ENCODE assay signal across 20 mouse cellular contexts in genomic region chr4:47449586-47450522, GRCm38 (mm10). TPM values are rescaled to one million over a fixed set of nuclear protein-coding genes. Genes with fewer than 3 reads are reported as not detected.
DNase-seq lines count a peak whose midpoint lies in the region; ATAC-seq and TF ChIP-seq lines count a peak whose summit lies in the region.
"Had no signal": no experiment of that assay in that cellular context is flagged by ENCODE, and none has a peak within 500 bp of the region (broad histone marks: within the 10 kb centered on the region; RNA-seq: fewer than 3 reads in every experiment).

No protein-coding gene starts in this region.

- 33% methylated on average over 18 of the region's 18 CpGs for WGBS in intestine, embryonic 14.5 days
- 32% methylated on average over 18 of the region's 18 CpGs for WGBS in intestine, embryonic 15.5 days
- 17% methylated on average over 18 of the region's 18 CpGs for WGBS in hindbrain, embryonic 11.5 days
- 20% methylated on average over 18 of the region's 18 CpGs for WGBS in midbrain, embryonic 11.5 days
- 30% methylated on average over 18 of the region's 18 CpGs for WGBS in lung, postnatal 0 days
- 35% methylated on average over 18 of the region's 18 CpGs for WGBS in heart, adult 2 months

- intact Hi-C loops in heart, adult 2 months (cut with DNase I), result no loop called here

- no peaks in the 10 kb centered on the region for H3K27me3 ChIP-seq in intestine, embryonic 14.5 days (replicated peaks; ENCODE audit: control insufficient read depth, insufficient read depth, low read length)
- 0 out of 2 replicates have a peak, but pooled peaks cover 5% of the 10 kb centered on the region for H3K27me3 ChIP-seq in intestine, embryonic 15.5 days (replicated peaks)
- no peaks in the 10 kb centered on the region for H3K27me3 ChIP-seq in CH12.LX (replicated peaks)
- no peaks in the 10 kb centered on the region for H3K27me3 ChIP-seq in hindbrain, embryonic 11.5 days (ENCODE audit: control insufficient read depth, insufficient read depth, low read length)
- H3K27me3 ChIP-seq in midbrain, embryonic 11.5 days (ENCODE audit: control insufficient read depth, insufficient read depth, low read length), result no peaks in the 10 kb centered on the region
- no peaks in the 10 kb centered on the region for H3K27me3 ChIP-seq in lung, postnatal 0 days (replicated peaks; ENCODE audit: insufficient read depth, low read length)
- no peaks in the 10 kb centered on the region for H3K27me3 ChIP-seq in heart, adult 2 months (ENCODE audit: control insufficient read depth, insufficient read depth, low read length)
- H3K27me3 ChIP-seq: embryonic facial prominence, embryonic 13.5 days; stomach, embryonic 15.5 days had no signal

- TF ChIP-seq CTCF in CH12.LX (conservative IDR thresholded peaks at IDR 0.05 in 1 of 2, IDR thresholded peaks at IDR 0.05 in 1 of 2; ENCODE audit: low read depth in 2 of 2, low read length in 2 of 2), result no peak
- TF ChIP-seq CTCF in lung, postnatal 0 days (IDR thresholded peaks at IDR 0.05), result no peak
- no peak for TF ChIP-seq CTCF in heart, adult 2 months (IDR thresholded peaks at IDR 0.05)

- no peak for TF ChIP-seq RAD21 in CH12.LX (IDR thresholded peaks at IDR 0.05; ENCODE audit: low read depth, low read length)

- TF ChIP-seq POLR2A in CH12.LX (IDR thresholded peaks at IDR 0.05; ENCODE audit: low read depth, low read length), result no peak
- no peak for TF ChIP-seq POLR2A in heart, adult 2 months (IDR thresholded peaks at IDR 0.05; ENCODE audit: insufficient read depth, low read depth, low read length)

- peak; percentile 31 for DNase-seq in intestine, embryonic 14.5 days (ENCODE audit: low spot score)
- DNase-seq in CH12.LX (ENCODE audit: extremely low read depth), result no peak
- DNase-seq in hindbrain, embryonic 11.5 days (ENCODE audit: low spot score), result peak; percentile 54
- no peak for DNase-seq in midbrain, embryonic 11.5 days (ENCODE audit: low spot score, missing footprints)
- DNase-seq in right cerebral cortex, postnatal 4 days, result no peak
- DNase-seq in lung, postnatal 0 days (ENCODE audit: low spot score), result no peak
- no peak for DNase-seq in heart, adult 2 months
- DNase-seq: cerebellum, adult 9-11 months; gastrocnemius, postnatal 25 days; heart, postnatal 4 days; kidney, adult 18-20 months; kidney, postnatal 14 days; layer of hippocampus, adult 9-11 months; liver, postnatal 0 days; lung, postnatal 4 days; thymus, postnatal 25 days had no signal

- no peak for ATAC-seq in intestine, embryonic 14.5 days (replicated peaks; ENCODE audit: low FRiP score, low TSS enrichment, low read depth)
- no peak for ATAC-seq in intestine, embryonic 15.5 days
- ATAC-seq in hindbrain, embryonic 11.5 days (ENCODE audit: low FRiP score), result peak; percentile 94
- 0 out of 2 replicates have a peak, but pooled peaks have one; percentile 24 for ATAC-seq in midbrain, embryonic 11.5 days (ENCODE audit: low FRiP score)
- ATAC-seq in lung, postnatal 0 days, result no peak
- ATAC-seq: liver, postnatal 0 days had no signal

- dilution Hi-C loops in CH12.LX (cut with MboI; ENCODE audit: extremely low pct_ligation_motif_present, extremely low pct_unique_long_range_greater_than_20kb, low sequenced_read_pairs), result no loop called here

- no peak overlapping the region for H3K27ac ChIP-seq in intestine, embryonic 14.5 days (ENCODE audit: low read depth)
- no peak overlapping the region for H3K27ac ChIP-seq in intestine, embryonic 15.5 days
- H3K27ac ChIP-seq in CH12.LX (ENCODE audit: insufficient read depth, low read depth), result no peak overlapping the region
- peak overlapping the region; percentile 39; the same call in 1 of the 2 replicates for H3K27ac ChIP-seq in hindbrain, embryonic 11.5 days (ENCODE audit: low read depth, low read length)
- no peak overlapping the region for H3K27ac ChIP-seq in midbrain, embryonic 11.5 days (ENCODE audit: low read depth, low read length)
- H3K27ac ChIP-seq in lung, postnatal 0 days (ENCODE audit: low read length), result no peak overlapping the region
- no peak overlapping the region for H3K27ac ChIP-seq in heart, adult 2 months
- H3K27ac ChIP-seq: embryonic facial prominence, embryonic 13.5 days; heart, embryonic 13.5 days; stomach, embryonic 15.5 days had no signal

- H3K4me1 ChIP-seq in intestine, embryonic 14.5 days (replicated peaks; ENCODE audit: control insufficient read depth, insufficient read depth, low read length), result no peaks in the 10 kb centered on the region
- H3K4me1 ChIP-seq in intestine, embryonic 15.5 days (replicated peaks), result no peaks in the 10 kb centered on the region
- peaks cover 19 to 35% of the 10 kb centered on the region in 2 experiments; a peak in 3 of 4 replicates for H3K4me1 ChIP-seq in CH12.LX (ENCODE audit: control insufficient read depth in 1 of 2, insufficient read depth in 2 of 2)
- H3K4me1 ChIP-seq in hindbrain, embryonic 11.5 days (replicated peaks; ENCODE audit: control insufficient read depth, insufficient read depth, low read length), result no peaks in the 10 kb centered on the region
- peaks cover 2% of the 10 kb centered on the region; the same call in 1 of the 2 replicates for H3K4me1 ChIP-seq in midbrain, embryonic 11.5 days (ENCODE audit: control insufficient read depth, insufficient read depth, low read length)
- H3K4me1 ChIP-seq in lung, postnatal 0 days (ENCODE audit: insufficient read depth, low read depth, low read length), result no peaks in the 10 kb centered on the region
- no peaks in the 10 kb centered on the region for H3K4me1 ChIP-seq in heart, adult 2 months (ENCODE audit: control insufficient read depth, insufficient read depth, low read length)
- H3K4me1 ChIP-seq: embryonic facial prominence, embryonic 13.5 days; heart, embryonic 13.5 days; stomach, embryonic 15.5 days had no signal

- H3K36me3 ChIP-seq in intestine, embryonic 14.5 days (ENCODE audit: control insufficient read depth, insufficient read depth, low read length), result no peaks in the 10 kb centered on the region
- H3K36me3 ChIP-seq in intestine, embryonic 15.5 days, result no peaks in the 10 kb centered on the region
- H3K36me3 ChIP-seq in CH12.LX (replicated peaks in 1 of 2; ENCODE audit: control insufficient read depth in 1 of 2, insufficient read depth in 1 of 2, low read length in 1 of 2), result no peaks in the 10 kb centered on the region
- H3K36me3 ChIP-seq in hindbrain, embryonic 11.5 days (ENCODE audit: control insufficient read depth, insufficient read depth, low read length), result no peaks in the 10 kb centered on the region
- no peaks in the 10 kb centered on the region for H3K36me3 ChIP-seq in midbrain, embryonic 11.5 days (ENCODE audit: control insufficient read depth, insufficient read depth, low read length)
- no peaks in the 10 kb centered on the region for H3K36me3 ChIP-seq in lung, postnatal 0 days (ENCODE audit: insufficient read depth, low read length)
- H3K36me3 ChIP-seq in heart, adult 2 months (ENCODE audit: control insufficient read depth, insufficient read depth, low read length), result no peaks in the 10 kb centered on the region
- H3K36me3 ChIP-seq: embryonic facial prominence, embryonic 13.5 days; heart, embryonic 13.5 days; stomach, embryonic 15.5 days had no signal

- H3K4me3 ChIP-seq in intestine, embryonic 14.5 days (ENCODE audit: low read depth, low read length), result no peak overlapping the region
- no peak overlapping the region for H3K4me3 ChIP-seq in intestine, embryonic 15.5 days (replicated peaks)
- peak overlapping the region in 1 of 3 experiments; percentile 15 for H3K4me3 ChIP-seq in CH12.LX (replicated peaks in 1 of 3; ENCODE audit: low read depth in 2 of 3, low read length in 2 of 3, poor library complexity in 1 of 3)
- no peak overlapping the region for H3K4me3 ChIP-seq in hindbrain, embryonic 11.5 days (ENCODE audit: low read depth, low read length)
- no peak overlapping the region for H3K4me3 ChIP-seq in midbrain, embryonic 11.5 days (ENCODE audit: low read depth, low read length)
- H3K4me3 ChIP-seq in lung, postnatal 0 days (ENCODE audit: low read depth, low read length), result no peak overlapping the region
- H3K4me3 ChIP-seq in heart, adult 2 months, result no peak overlapping the region
- H3K4me3 ChIP-seq: embryonic facial prominence, embryonic 13.5 days; heart, embryonic 13.5 days; stomach, embryonic 15.5 days had no signal

- no peak for TF ChIP-seq EP300 in CH12.LX (IDR thresholded peaks at IDR 0.05; ENCODE audit: low read length)
- TF ChIP-seq EP300 in lung, postnatal 0 days (IDR thresholded peaks at IDR 0.05), result no peak
- TF ChIP-seq EP300 in heart, adult 2 months (IDR thresholded peaks at IDR 0.05; ENCODE audit: insufficient read depth, low read depth, low read length), result no peak

- in situ Hi-C loops in CH12.LX (cut with MboI; ENCODE audit: low pct_ligation_motif_present, low pct_unique_long_range_greater_than_20kb, low sequenced_read_pairs), result loop anchor here (25.0 kb wide), 2 partner anchors 362 to 962 kb away; no protein-coding TSS in a partner anchor

- H3K4me2 ChIP-seq in intestine, embryonic 14.5 days (ENCODE audit: low read length), result no peak overlapping the region
- no peak overlapping the region for H3K4me2 ChIP-seq in intestine, embryonic 15.5 days (replicated peaks)
- H3K4me2 ChIP-seq in CH12.LX (ENCODE audit: insufficient read depth, low read depth, poor library complexity, severe bottlenecking), result peak overlapping the region; percentile 89
- 0 out of 2 replicates have a peak overlapping the region, but pooled peaks have one; percentile 2 for H3K4me2 ChIP-seq in hindbrain, embryonic 11.5 days (replicated peaks; ENCODE audit: low read depth, low read length)
- peak overlapping the region; percentile 28 for H3K4me2 ChIP-seq in midbrain, embryonic 11.5 days
- no peak overlapping the region for H3K4me2 ChIP-seq in lung, postnatal 0 days (replicated peaks; ENCODE audit: low read depth, low read length)
- H3K4me2 ChIP-seq: embryonic facial prominence, embryonic 13.5 days; heart, embryonic 13.5 days; stomach, embryonic 15.5 days had no signal

- no peak overlapping the region for H3K9ac ChIP-seq in intestine, embryonic 14.5 days (ENCODE audit: low read length)
- no peak overlapping the region for H3K9ac ChIP-seq in intestine, embryonic 15.5 days
- H3K9ac ChIP-seq in CH12.LX (ENCODE audit: insufficient read depth, low read depth), result no peak overlapping the region
- no peak overlapping the region for H3K9ac ChIP-seq in hindbrain, embryonic 11.5 days (ENCODE audit: low read depth, low read length)
- no peak overlapping the region for H3K9ac ChIP-seq in midbrain, embryonic 11.5 days (ENCODE audit: low read length)
- no peak overlapping the region for H3K9ac ChIP-seq in lung, postnatal 0 days (replicated peaks; ENCODE audit: low read depth)
- H3K9ac ChIP-seq in heart, adult 2 months (ENCODE audit: low read depth, low read length), result no peak overlapping the region
- H3K9ac ChIP-seq: embryonic facial prominence, embryonic 13.5 days; heart, embryonic 13.5 days; liver, postnatal 0 days; stomach, embryonic 15.5 days had no signal

- H3K9me3 ChIP-seq in intestine, embryonic 14.5 days (ENCODE audit: control insufficient read depth, low read length), result no peaks in the 10 kb centered on the region
- no peaks in the 10 kb centered on the region for H3K9me3 ChIP-seq in intestine, embryonic 15.5 days
- no peaks in the 10 kb centered on the region for H3K9me3 ChIP-seq in CH12.LX (replicated peaks; ENCODE audit: low read length)
- H3K9me3 ChIP-seq in hindbrain, embryonic 11.5 days (ENCODE audit: control insufficient read depth, low read length), result no peaks in the 10 kb centered on the region
- H3K9me3 ChIP-seq in midbrain, embryonic 11.5 days (ENCODE audit: control insufficient read depth, low read length), result no peaks in the 10 kb centered on the region
- H3K9me3 ChIP-seq in lung, postnatal 0 days (ENCODE audit: low read length), result no peaks in the 10 kb centered on the region
- H3K9me3 ChIP-seq: embryonic facial prominence, embryonic 13.5 days; heart, embryonic 13.5 days; stomach, embryonic 15.5 days had no signal

- H3K79me2 ChIP-seq in CH12.LX (replicated peaks; ENCODE audit: control insufficient read depth, extremely low read depth, insufficient read depth, poor library complexity, severe bottlenecking), result no peaks in the 10 kb centered on the region
- H3K79me2 ChIP-seq in heart, adult 2 months (replicated peaks; ENCODE audit: control insufficient read depth, insufficient read depth, low read length), result no peaks in the 10 kb centered on the region

RNA-seq across cellular contexts. Expression of gene Alg2, which starts 24.3 kb away (rescaled TPM):
- polyA plus RNA-seq in intestine, embryonic 14.5 days (2014; fragmentation: Nextera tagmentation; extraction: Ambion mirVana), result 65.8 and 74.5 TPM in 2 replicates
- polyA plus RNA-seq in intestine, embryonic 15.5 days (2015; fragmentation: Nextera tagmentation; extraction: Ambion mirVana), result 54.3 and 56.0 TPM in 2 replicates
- total RNA-seq in CH12.LX (2012; rRNA removed) (12.2 and 14.9 TPM in 2 replicates), CH12.LX (2014; rRNA removed) (6.6 and 8.4 TPM in 2 replicates)
- polyA plus RNA-seq in CH12.LX (2012; ENCODE audit: insufficient read length, low read depth), result 27.1 and 28.9 TPM in 2 replicates
- 161 TPM in 2 replicates for polyA plus RNA-seq in hindbrain, embryonic 11.5 days (2014; fragmentation: Nextera tagmentation; extraction: Ambion mirVana)
- 133 and 141 TPM in 2 replicates for polyA plus RNA-seq in midbrain, embryonic 11.5 days (2014; fragmentation: Nextera tagmentation; extraction: Ambion mirVana)
- 21.2 and 21.9 TPM in 2 replicates for polyA plus RNA-seq in lung, postnatal 0 days (2015; fragmentation: Nextera tagmentation; extraction: Ambion mirVana)
- total RNA-seq in heart, adult 2 months (2021), result 1 to 10 TPM; 6.0 to 6.2 TPM
- polyA plus RNA-seq in heart, adult 2 months (2012; rRNA removed), result 6.1 and 9.9 TPM in 2 replicates

RNA-seq across cellular contexts. Expression of gene Sec61b, which starts 24.6 kb away (rescaled TPM):
- polyA plus RNA-seq in intestine, embryonic 14.5 days (2014; fragmentation: Nextera tagmentation; extraction: Ambion mirVana), result 398 and 449 TPM in 2 replicates
- polyA plus RNA-seq in intestine, embryonic 15.5 days (2015; fragmentation: Nextera tagmentation; extraction: Ambion mirVana), result 430 and 467 TPM in 2 replicates
- total RNA-seq in CH12.LX (2012; rRNA removed) (548 and 590 TPM in 2 replicates), CH12.LX (2014; rRNA removed) (495 and 583 TPM in 2 replicates)
- polyA plus RNA-seq in CH12.LX (2012; ENCODE audit: insufficient read length, low read depth), result 271 and 286 TPM in 2 replicates
- polyA plus RNA-seq in hindbrain, embryonic 11.5 days (2014; fragmentation: Nextera tagmentation; extraction: Ambion mirVana), result 359 and 365 TPM in 2 replicates
- polyA plus RNA-seq in midbrain, embryonic 11.5 days (2014; fragmentation: Nextera tagmentation; extraction: Ambion mirVana), result 332 and 364 TPM in 2 replicates
- 304 and 337 TPM in 2 replicates for polyA plus RNA-seq in lung, postnatal 0 days (2015; fragmentation: Nextera tagmentation; extraction: Ambion mirVana)
- total RNA-seq in heart, adult 2 months (2021), result 10 to 100 TPM; 19.2 to 21.8 TPM
- 21.3 and 35.6 TPM in 2 replicates for polyA plus RNA-seq in heart, adult 2 months (2012; rRNA removed)

Comparison
In these comparisons a context has a peak if more than half of its experiments do, and no peak if none do; other contexts are left out.
1. ATAC-seq: peak in hindbrain, embryonic 11.5 days (single experiment) and midbrain, embryonic 11.5 days (single experiment); none in intestine, embryonic 14.5 days (single experiment), intestine, embryonic 15.5 days (single experiment) and lung, postnatal 0 days (single experiment).
2. DNase-seq: peak in intestine, embryonic 14.5 days (single experiment) and hindbrain, embryonic 11.5 days (single experiment); none in CH12.LX (single experiment), midbrain, embryonic 11.5 days (single experiment), right cerebral cortex, postnatal 4 days (single experiment), lung, postnatal 0 days (single experiment) and heart, adult 2 months (0 of 2).
3. H3K4me2 ChIP-seq: peak in CH12.LX (single experiment), hindbrain, embryonic 11.5 days (single experiment) and midbrain, embryonic 11.5 days (single experiment); none in intestine, embryonic 14.5 days (single experiment), intestine, embryonic 15.5 days (single experiment) and lung, postnatal 0 days (single experiment).